Mouse (Mus musculus): ENCODE measurements around the gene Igfbp5. TPM values are rescaled to one million over a fixed set of nuclear protein-coding genes. Genes with fewer than 3 reads are reported as not detected.

Gene Igfbp5
- total and polyA plus RNA-seq, 2 experiments from 2014 or later, result 55.4 to 147 TPM

DNA sequence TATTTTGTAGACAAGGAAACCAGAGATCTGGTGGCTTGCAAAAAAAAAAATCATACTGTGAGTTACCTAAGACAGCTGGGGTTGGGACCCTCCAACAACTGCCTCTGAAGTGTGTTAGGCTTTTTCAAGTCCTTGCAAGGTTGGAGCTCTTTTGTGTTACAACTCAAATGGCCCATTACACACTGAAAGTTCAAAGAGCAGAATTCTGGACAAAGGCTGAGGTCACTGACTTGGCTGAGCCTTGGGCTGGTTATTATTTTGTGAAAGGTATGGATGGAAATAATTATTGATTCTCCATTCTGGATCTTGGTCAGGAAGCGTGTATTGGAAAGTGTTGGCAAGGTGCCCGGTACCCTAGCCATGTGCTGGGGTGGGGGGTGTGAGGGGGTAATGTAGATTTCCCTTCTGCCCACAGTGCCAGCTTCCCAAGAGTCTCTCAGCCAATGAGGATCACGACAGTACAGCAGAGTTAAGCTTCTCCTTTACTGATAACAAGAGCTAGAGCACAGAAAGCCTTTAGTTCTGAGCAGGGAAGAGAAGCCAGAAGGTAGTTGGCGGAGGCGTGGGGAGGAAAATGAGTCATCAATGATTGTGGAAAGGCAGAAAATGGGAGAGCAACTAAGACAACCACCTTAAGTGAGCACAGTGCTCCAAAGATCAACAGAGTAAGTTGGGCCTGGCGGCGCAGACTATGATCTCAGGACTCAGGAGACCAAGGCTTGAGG is 64.6 kb downstream of the Igfbp5 start:
- ATAC-seq (ENCODE audit: insufficient read depth, low read depth) (no peak), DNase-seq (ENCODE audit: low spot score) (no peak)
- H3K27me3 ChIP-seq (ENCODE audit: control insufficient read depth, insufficient read depth, low read length), result no peaks in the 10 kb centered on the region
- H3K36me3 ChIP-seq (replicated peaks; ENCODE audit: control insufficient read depth, insufficient read depth, low read length), result no peaks in the 10 kb centered on the region
- no peak for TF ChIP-seq CTCF (IDR thresholded peaks at IDR 0.05; ENCODE audit: low read depth)
- no peak for TF ChIP-seq EP300 (IDR thresholded peaks at IDR 0.05; ENCODE audit: low read depth)
- no peak overlapping the region for H3K9ac ChIP-seq (replicated peaks; ENCODE audit: low read depth, low read length)
- no peak overlapping the region for H3K4me3 ChIP-seq (ENCODE audit: low read depth, low read length)
- WGBS, result 77% methylated on average over 7 of the region's 7 CpGs
- no peak overlapping the region for H3K4me2 ChIP-seq (ENCODE audit: low read depth, low read length)
- no peak overlapping the region for H3K27ac ChIP-seq (ENCODE audit: low read depth)
- H3K9me3 ChIP-seq (replicated peaks; ENCODE audit: control insufficient read depth, low read length), result no peaks in the 10 kb centered on the region
- no peaks in the 10 kb centered on the region for H3K4me1 ChIP-seq (ENCODE audit: control insufficient read depth, insufficient read depth)

DNA sequence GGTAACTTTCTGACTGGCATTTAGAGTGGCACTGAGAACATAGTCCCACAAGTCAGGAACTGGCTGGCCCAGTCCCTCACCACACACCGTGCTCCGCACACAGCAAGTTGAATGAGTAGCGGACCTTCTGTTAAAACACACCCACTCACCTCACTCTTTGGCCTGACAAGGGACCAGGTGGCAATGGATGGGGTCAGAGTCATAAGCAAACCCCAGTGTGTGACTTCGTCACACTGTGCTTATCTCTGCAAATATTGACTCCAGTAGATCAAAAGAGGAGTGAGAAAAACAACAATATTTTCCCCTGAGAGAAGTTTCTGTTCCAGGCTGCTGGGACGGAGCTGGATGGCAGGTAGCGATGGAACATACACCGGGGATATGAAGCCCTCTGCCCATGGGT is 65.4 kb downstream of the Igfbp5 start:
- no peaks in the 10 kb centered on the region for H3K4me1 ChIP-seq (ENCODE audit: control insufficient read depth, insufficient read depth)
- ATAC-seq (ENCODE audit: insufficient read depth, low read depth), result no peak
- H3K27ac ChIP-seq (ENCODE audit: low read depth), result no peak overlapping the region
- DNase-seq (ENCODE audit: low spot score), result no peak
- TF ChIP-seq CTCF (IDR thresholded peaks at IDR 0.05; ENCODE audit: low read depth) (no peak), EP300 (IDR thresholded peaks at IDR 0.05; ENCODE audit: low read depth) (no peak)
- WGBS, result 93% methylated on average over 7 of the region's 7 CpGs
- H3K27me3 ChIP-seq (ENCODE audit: control insufficient read depth, insufficient read depth, low read length), result no peaks in the 10 kb centered on the region
- H3K4me3 ChIP-seq (ENCODE audit: low read depth, low read length), result no peak overlapping the region
- no peaks in the 10 kb centered on the region for H3K36me3 ChIP-seq (replicated peaks; ENCODE audit: control insufficient read depth, insufficient read depth, low read length)
- H3K4me2 ChIP-seq (ENCODE audit: low read depth, low read length), result no peak overlapping the region
- no peak overlapping the region for H3K9ac ChIP-seq (replicated peaks; ENCODE audit: low read depth, low read length)
- H3K9me3 ChIP-seq (replicated peaks; ENCODE audit: control insufficient read depth, low read length), result no peaks in the 10 kb centered on the region

Other genes starting within 250 kb of the Igfbp5 start
- gene Ankar, start 174.3 kb downstream of the Igfbp5 start, total RNA-seq (2014; rRNA removed; ENCODE audit: low replicate concordance), result not detected in 2 replicates
- not detected in 2 replicates for gene Ankar, start 174.3 kb downstream of the Igfbp5 start, polyA plus RNA-seq (2015; fragmentation: Nextera tagmentation; extraction: Ambion mirVana)
- gene Rpl37a, start 163.6 kb downstream of the Igfbp5 start, total RNA-seq (2014; rRNA removed; ENCODE audit: low replicate concordance), result 412 and 421 TPM in 2 replicates
- 1,097 and 1,169 TPM in 2 replicates for gene Rpl37a, start 163.6 kb downstream of the Igfbp5 start, polyA plus RNA-seq (2015; fragmentation: Nextera tagmentation; extraction: Ambion mirVana)
- 24.1 and 140 TPM in 2 replicates for gene Igfbp2, start 50.4 kb downstream of the Igfbp5 start, total RNA-seq (2014; rRNA removed; ENCODE audit: low replicate concordance)
- 10.2 and 12.7 TPM in 2 replicates for gene Igfbp2, start 50.4 kb downstream of the Igfbp5 start, polyA plus RNA-seq (2015; fragmentation: Nextera tagmentation; extraction: Ambion mirVana)
- not detected in 2 replicates for gene Tnp1, start 141.0 kb upstream of the Igfbp5 start, total RNA-seq (2014; rRNA removed; ENCODE audit: low replicate concordance)
- gene Tnp1, start 141.0 kb upstream of the Igfbp5 start, polyA plus RNA-seq (2015; fragmentation: Nextera tagmentation; extraction: Ambion mirVana), result not detected in 2 replicates

Measured in heart, postnatal 0 days (tissue).